Mouse (Mus musculus): ENCODE data around the gene Bcr. TPM values are rescaled to one million over a fixed set of nuclear protein-coding genes. Genes with fewer than 3 reads are reported as not detected.

Gene Bcr
- total RNA-seq, 1 experiment from 2014 or later: 7.1 TPM

- ATAC-seq (replicated peaks; ENCODE audit: insufficient number of reproducible peaks, low FRiP score, low TSS enrichment, poor library complexity, severe bottlenecking): no peak
These were observed 150.4 kb downstream of the Bcr start for GRCm38 (mm10) chr10:75210841-75211240.

GRCm38 (mm10) chr10:75211807-75212645, 151.6 kb downstream of the Bcr start, which contains the start of gene Specc1l:
Specc1l (plus strand) TSS chr10:75212073.
- ATAC-seq (replicated peaks; ENCODE audit: insufficient number of reproducible peaks, low FRiP score, low TSS enrichment, poor library complexity, severe bottlenecking): peak; percentile 97

- ATAC-seq (replicated peaks; ENCODE audit: insufficient number of reproducible peaks, low FRiP score, low TSS enrichment, poor library complexity, severe bottlenecking): no peak
These were observed 152.6 kb downstream of the Bcr start for GRCm38 (mm10) chr10:75212981-75213380.

GRCm38 (mm10) chr10:75220722-75221121, 160.3 kb downstream of the Bcr start:
- ATAC-seq (replicated peaks; ENCODE audit: insufficient number of reproducible peaks, low FRiP score, low TSS enrichment, poor library complexity, severe bottlenecking): no peak

- ATAC-seq (replicated peaks; ENCODE audit: insufficient number of reproducible peaks, low FRiP score, low TSS enrichment, poor library complexity, severe bottlenecking): no peak; the same call in 1 of the 2 replicates
These were observed 161.7 kb downstream of the Bcr start for GRCm38 (mm10) chr10:75221936-75222610.

GRCm38 (mm10) chr10:75222611-75222998, 162.2 kb downstream of the Bcr start:
- ATAC-seq (replicated peaks; ENCODE audit: insufficient number of reproducible peaks, low FRiP score, low TSS enrichment, poor library complexity, severe bottlenecking): peak; percentile 93

- ATAC-seq (replicated peaks; ENCODE audit: insufficient number of reproducible peaks, low FRiP score, low TSS enrichment, poor library complexity, severe bottlenecking): no peak
These were observed 163.8 kb downstream of the Bcr start for GRCm38 (mm10) chr10:75224154-75224553.

- no peak for ATAC-seq (replicated peaks; ENCODE audit: insufficient number of reproducible peaks, low FRiP score, low TSS enrichment, poor library complexity, severe bottlenecking)
These were observed 164.2 kb downstream of the Bcr start for GRCm38 (mm10) chr10:75224630-75225029.

GRCm38 (mm10) chr10:75227381-75227780, 167.0 kb downstream of the Bcr start:
- ATAC-seq (replicated peaks; ENCODE audit: insufficient number of reproducible peaks, low FRiP score, low TSS enrichment, poor library complexity, severe bottlenecking): no peak

- no peak for ATAC-seq (replicated peaks; ENCODE audit: insufficient number of reproducible peaks, low FRiP score, low TSS enrichment, poor library complexity, severe bottlenecking)
These were observed 170.2 kb downstream of the Bcr start for GRCm38 (mm10) chr10:75230572-75230971.

GRCm38 (mm10) chr10:75231876-75232275, 171.5 kb downstream of the Bcr start:
- ATAC-seq (replicated peaks; ENCODE audit: insufficient number of reproducible peaks, low FRiP score, low TSS enrichment, poor library complexity, severe bottlenecking): no peak

GRCm38 (mm10) chr10:75232612-75233155, 172.3 kb downstream of the Bcr start:
- no peak for ATAC-seq (replicated peaks; ENCODE audit: insufficient number of reproducible peaks, low FRiP score, low TSS enrichment, poor library complexity, severe bottlenecking)

GRCm38 (mm10) chr10:75233489-75233888, 173.1 kb downstream of the Bcr start:
- ATAC-seq (replicated peaks; ENCODE audit: insufficient number of reproducible peaks, low FRiP score, low TSS enrichment, poor library complexity, severe bottlenecking): no peak

Other genes starting within 250 kb of the Bcr start
- 0.19 to 4.5 TPM in 2 of 3 replicates, not detected in the other for gene Gnaz, start 93.4 kb upstream of the Bcr start, total RNA-seq (2017)
- not detected in 3 replicates for gene Rsph14, start 28.0 kb upstream of the Bcr start, total RNA-seq (2017)
- 0.39 to 6.9 TPM (median 1.2 TPM) in 3 replicates for gene Rab36, start 23.5 kb upstream of the Bcr start, total RNA-seq (2017)
- gene Specc1l, start 151.5 kb downstream of the Bcr start, total RNA-seq (2017): 34.2 to 50.5 TPM (median 34.5 TPM) in 3 replicates